Mouse (Mus musculus) CH12.LX (cell line): ENCODE measurements around the gene Gm14085. TPM values are rescaled to one million over a fixed set of nuclear protein-coding genes. Genes with fewer than 3 reads are reported as not detected.

Source experiments
- DNase-seq: peaks from one replicate; pipeline ENCODE4 v3.0.0-alpha.2; 2013; ENCODE audit errors: extremely low read depth
- H3K27ac ChIP-seq: 2 replicates; pipeline ENCODE4 v1.5.1; 2012; ENCODE audit warnings: low read depth, mild to moderate bottlenecking, control low read depth, moderate library complexity; ENCODE audit not compliant: insufficient read depth
- H3K27me3 ChIP-seq: replicated peaks from 2 replicates; pipeline ENCODE3; 2012; ENCODE audit warnings: inconsistent platforms
- H3K36me3 ChIP-seq, 2 experiments: replicated peaks in 1 of 2; 2 replicates each; pipeline versions ENCODE3 to v1.6.1; 2012; ENCODE audit warnings: inconsistent platforms in 1 of 2, low read length in 1 of 2, mild to moderate bottlenecking in 1 of 2, mixed read lengths in 1 of 2, moderate library complexity in 1 of 2; ENCODE audit not compliant: control insufficient read depth in 1 of 2, insufficient read depth in 1 of 2
- H3K4me1 ChIP-seq, 2 experiments: 2 replicates each; pipeline ENCODE4 v1.6.1; 2012; ENCODE audit warnings: inconsistent platforms in 1 of 2, moderate library complexity in 1 of 2; ENCODE audit not compliant: insufficient read depth in 2 of 2, control insufficient read depth in 1 of 2
- H3K4me2 ChIP-seq: 2 replicates; pipeline ENCODE4 v1.6.1; 2012; ENCODE audit warnings: low read depth, mild to moderate bottlenecking, control low read depth; ENCODE audit not compliant: poor library complexity, insufficient read depth, severe bottlenecking
- H3K4me3 ChIP-seq, 3 experiments: fragments of 150-350 bp in 1 of 3; sonication (generic) in 1 of 3; replicated peaks in 1 of 3; 2 replicates each; pipeline versions ENCODE3 to v1.5.1; 2011 to 2012; ENCODE audit warnings: low read depth in 2 of 3, low read length in 2 of 3, mild to moderate bottlenecking in 2 of 3, moderate library complexity in 2 of 3, control low read depth in 1 of 3, improper control_type of control experiment in 1 of 3, inconsistent platforms in 1 of 3, mixed read lengths in 1 of 3; ENCODE audit not compliant: poor library complexity in 1 of 3
- H3K79me2 ChIP-seq: replicated peaks from 2 replicates; pipeline ENCODE4 v1.6.1; 2012; ENCODE audit warnings: mild to moderate bottlenecking, moderate library complexity; ENCODE audit not compliant: control insufficient read depth, poor library complexity, insufficient read depth, severe bottlenecking; ENCODE audit errors: extremely low read depth
- H3K9ac ChIP-seq: 2 replicates; pipeline ENCODE4 v1.6.1; 2012; ENCODE audit warnings: low read depth, mild to moderate bottlenecking, control low read depth, moderate library complexity; ENCODE audit not compliant: insufficient read depth
- H3K9me3 ChIP-seq: replicated peaks from 2 replicates; pipeline ENCODE3; 2012; ENCODE audit warnings: low read length, inconsistent platforms, mixed read lengths
- BHLHE40 ChIP-seq: IDR thresholded peaks from 2 replicates; pipeline ENCODE4 v1.6.1; 2011; ENCODE audit warnings: mild to moderate bottlenecking, low read depth, low read length, improper control_type of control experiment
- CHD1 ChIP-seq: IDR thresholded peaks from 2 replicates; pipeline ENCODE4 v1.6.1; 2012; ENCODE audit warnings: low read depth, low read length, improper control_type of control experiment, inconsistent platforms
- CHD2 ChIP-seq: IDR thresholded peaks from 2 replicates; pipeline ENCODE4 v1.6.1; 2011; ENCODE audit warnings: low read length, improper control_type of control experiment
- CTCF ChIP-seq, 2 experiments: IDR thresholded peaks in 1 of 2; conservative IDR thresholded peaks in 1 of 2; 2 replicates each; pipeline ENCODE4 v1.5.1; 2011 to 2012; ENCODE audit warnings: low read depth in 2 of 2, low read length in 2 of 2, improper control_type of control experiment in 1 of 2, inconsistent platforms in 1 of 2, mild to moderate bottlenecking in 1 of 2, moderate library complexity in 1 of 2
- E2F4 ChIP-seq: IDR thresholded peaks from 2 replicates; pipeline ENCODE4 v1.6.1; 2011; ENCODE audit warnings: low read depth, low read length, improper control_type of control experiment; ENCODE audit not compliant: insufficient replicate concordance
- ELF1 ChIP-seq: IDR thresholded peaks from 2 replicates; pipeline ENCODE4 v1.6.1; 2014; ENCODE audit warnings: low read depth, mild to moderate bottlenecking, inconsistent platforms, low read length, improper control_type of control experiment
- EP300 ChIP-seq: IDR thresholded peaks from 2 replicates; pipeline ENCODE4 v1.6.1; 2011; ENCODE audit warnings: low read length, improper control_type of control experiment
- ETS1 ChIP-seq: conservative IDR thresholded peaks from 2 replicates; pipeline ENCODE4 v1.6.1; 2012; ENCODE audit warnings: low read depth, mild to moderate bottlenecking, inconsistent platforms, low read length, improper control_type of control experiment, moderate library complexity
- HCFC1 ChIP-seq: IDR thresholded peaks from 2 replicates; pipeline ENCODE4 v1.6.1; 2012; ENCODE audit warnings: low read depth, mild to moderate bottlenecking, inconsistent platforms, low read length, improper control_type of control experiment
- JUN ChIP-seq: IDR thresholded peaks from 2 replicates; pipeline ENCODE4 v1.6.1; 2011; ENCODE audit warnings: low read depth, mild to moderate bottlenecking, low read length, improper control_type of control experiment, moderate library complexity; ENCODE audit not compliant: insufficient read depth
- MAFK ChIP-seq: IDR thresholded peaks from 2 replicates; pipeline ENCODE4 v1.6.1; 2011; ENCODE audit warnings: low read length, improper control_type of control experiment; ENCODE audit not compliant: insufficient replicate concordance
- MAX ChIP-seq: IDR thresholded peaks from 2 replicates; pipeline ENCODE4 v1.6.1; 2011; ENCODE audit warnings: low read length, improper control_type of control experiment
- MEF2A ChIP-seq: IDR thresholded peaks from 2 replicates; pipeline ENCODE4 v1.6.1; 2014; ENCODE audit warnings: low read depth, mild to moderate bottlenecking, inconsistent platforms, low read length, improper control_type of control experiment, borderline replicate concordance
- MXI1 ChIP-seq: IDR thresholded peaks from 2 replicates; pipeline ENCODE4 v1.6.1; 2011; ENCODE audit warnings: mild to moderate bottlenecking, low read depth, low read length, improper control_type of control experiment
- MYC ChIP-seq: IDR thresholded peaks from 2 replicates; pipeline ENCODE4 v1.6.1; 2011; ENCODE audit warnings: low read depth, mild to moderate bottlenecking, improper control_type of control experiment, low read length
- NELFE ChIP-seq: IDR thresholded peaks from 2 replicates; pipeline ENCODE4 v1.6.1; 2011; ENCODE audit warnings: low read depth, low read length, improper control_type of control experiment
- NRF1 ChIP-seq: IDR thresholded peaks from 2 replicates; pipeline ENCODE4 v1.6.1; 2014; ENCODE audit warnings: low read depth, mild to moderate bottlenecking, inconsistent platforms, low read length, improper control_type of control experiment, moderate library complexity
- PAX5 ChIP-seq: IDR thresholded peaks from 2 replicates; pipeline ENCODE4 v1.6.1; 2012; ENCODE audit warnings: low read length, inconsistent platforms, mixed read lengths
- POLR2A ChIP-seq: IDR thresholded peaks from 2 replicates; pipeline ENCODE4 v1.6.1; 2011; ENCODE audit warnings: low read depth, mild to moderate bottlenecking, improper control_type of control experiment, low read length
- POLR2AphosphoS2 ChIP-seq: IDR thresholded peaks from 2 replicates; pipeline ENCODE4 v1.6.1; 2011; ENCODE audit warnings: low read depth, low read length, improper control_type of control experiment
- RAD21 ChIP-seq: IDR thresholded peaks from 2 replicates; pipeline ENCODE4 v1.6.1; 2011; ENCODE audit warnings: low read depth, mild to moderate bottlenecking, low read length, improper control_type of control experiment, moderate library complexity
- RCOR1 ChIP-seq: conservative IDR thresholded peaks from 2 replicates; pipeline ENCODE4 v1.6.1; 2012; ENCODE audit warnings: low read depth, mild to moderate bottlenecking, inconsistent platforms, low read length, improper control_type of control experiment
- SMC3 ChIP-seq: IDR thresholded peaks from 2 replicates; pipeline ENCODE4 v1.6.1; 2011; ENCODE audit warnings: low read depth, low read length, improper control_type of control experiment
- TBP ChIP-seq: conservative IDR thresholded peaks from 2 replicates; pipeline ENCODE4 v1.6.1; 2011; ENCODE audit warnings: low read depth, low read length, improper control_type of control experiment
- TCF12 ChIP-seq: IDR thresholded peaks from 2 replicates; pipeline ENCODE4 v1.6.1; 2014; ENCODE audit warnings: low read depth, mild to moderate bottlenecking, inconsistent platforms, low read length, improper control_type of control experiment
- UBTF ChIP-seq: IDR thresholded peaks from 2 replicates; pipeline ENCODE4 v1.6.1; 2012; ENCODE audit warnings: low read depth, mild to moderate bottlenecking, inconsistent platforms, low read length, improper control_type of control experiment, moderate library complexity
- USF1 ChIP-seq: IDR thresholded peaks from 2 replicates; pipeline ENCODE4 v1.6.1; 2014; ENCODE audit warnings: low read depth, mild to moderate bottlenecking, inconsistent platforms, low read length, improper control_type of control experiment
- USF2 ChIP-seq: conservative IDR thresholded peaks from 2 replicates; pipeline ENCODE4 v1.6.1; 2011; ENCODE audit warnings: low read depth, low read length, improper control_type of control experiment
- ZC3H11A ChIP-seq: IDR thresholded peaks from 2 replicates; pipeline ENCODE4 v1.6.1; 2012; ENCODE audit warnings: low read depth, mild to moderate bottlenecking, inconsistent platforms, low read length, improper control_type of control experiment
- ZKSCAN1 ChIP-seq: IDR thresholded peaks from 2 replicates; pipeline ENCODE4 v1.6.1; 2012; ENCODE audit warnings: low read depth, inconsistent platforms, low read length, improper control_type of control experiment, borderline replicate concordance
- ZMIZ1 ChIP-seq: IDR thresholded peaks from 2 replicates; pipeline ENCODE4 v1.6.1; 2012; ENCODE audit warnings: low read depth, mild to moderate bottlenecking, inconsistent platforms, low read length, improper control_type of control experiment
- ZNF384 ChIP-seq: IDR thresholded peaks from 2 replicates; pipeline ENCODE4 v1.6.1; 2012; ENCODE audit warnings: low read depth, low read length, improper control_type of control experiment, inconsistent platforms
- dilution Hi-C: fragments of 300-500 bp; cut with MboI; formaldehyde crosslinking; loops from 2 replicates; pipeline ENCODE4 v1.14.3; 2020; ENCODE audit warnings: low sequenced_read_pairs; ENCODE audit not compliant: extremely low pct_unique_long_range_greater_than_20kb, extremely low pct_ligation_motif_present
- in situ Hi-C: fragments of 300-500 bp; cut with MboI; formaldehyde crosslinking; loops from 3 replicates; pipeline ENCODE4 v1.14.3; 2019; ENCODE audit warnings: low sequenced_read_pairs, low pct_ligation_motif_present, low pct_unique_long_range_greater_than_20kb, mixed read lengths
- polyA plus RNA-seq: library from polyadenylated mRNA; unstranded; fragments of >175 nt; gene quantifications from 2 replicates; pipeline ENCODE4 v1.2.1, GENCODE M21; 2012; ENCODE audit warnings: low read depth; ENCODE audit not compliant: insufficient read length
- total RNA-seq, 2 experiments: library from RNA; depleted of rRNA; stranded (reverse); fragments of 300-350 nt in 1 of 2; fragments of >200 nt in 1 of 2; gene quantifications; 2 replicates each; pipeline ENCODE4 v1.2.3; 2012 to 2014

The Gm14085 gene
- total and polyA plus RNA-seq, 3 experiments, result 0.24 TPM; not detected in 2

DNA sequence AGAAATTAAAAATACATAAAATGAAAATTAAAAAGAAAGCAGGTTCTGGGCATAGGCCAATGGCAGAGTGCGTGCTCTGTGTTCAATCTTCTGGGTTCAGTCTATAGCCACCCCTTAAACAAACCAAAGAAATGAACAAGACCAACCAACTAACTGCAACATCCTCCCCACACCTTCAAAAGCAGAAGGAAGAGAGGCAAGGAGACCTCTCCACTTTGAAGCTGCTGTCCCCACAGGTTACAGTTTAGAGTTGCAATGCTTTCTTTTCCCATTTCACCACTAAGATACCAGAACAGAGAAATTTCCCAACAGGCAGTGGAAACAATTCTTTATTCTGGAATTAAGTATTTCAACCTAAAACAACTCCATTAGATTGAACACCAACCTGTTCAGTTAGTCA is 77.5 kb downstream of the Gm14085 start:
- in situ Hi-C loops, result no loop called here
- no peaks in the 10 kb centered on the region for H3K79me2 ChIP-seq

DNA sequence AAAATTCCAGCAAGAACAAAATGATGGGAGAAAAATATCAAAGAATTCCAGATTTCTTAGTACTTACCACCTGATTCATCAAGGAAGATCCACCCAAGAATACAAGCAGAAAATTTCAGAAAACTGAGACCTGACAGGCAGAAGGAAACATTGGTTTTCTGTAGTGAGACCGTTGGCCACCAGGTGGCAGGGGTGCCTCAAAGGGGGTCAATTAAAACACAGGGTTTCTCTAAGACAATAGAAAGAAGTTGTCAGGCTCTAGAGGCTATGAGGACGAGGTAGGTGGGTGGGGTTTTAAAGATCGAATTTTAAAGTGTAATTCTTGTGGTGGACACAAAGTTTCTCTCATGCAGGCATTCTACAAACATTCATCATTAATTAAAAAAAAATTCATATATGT is 84.7 kb downstream of the Gm14085 start:
- in situ Hi-C loops, result no loop called here
- dilution Hi-C loops, result no loop called here
- Histone ChIP-seq H3K9ac (no peak overlapping the region; the same call in 1 of the 2 replicates), H3K27ac (no peak overlapping the region), H3K36me3 (no peaks in the 10 kb centered on the region), H3K4me3 (no peak overlapping the region), H3K4me1 (peaks cover 0 to 24% of the 10 kb centered on the region in 2 experiments; a peak in 3 of 4 replicates), H3K79me2 (no peaks in the 10 kb centered on the region), H3K27me3 (no peaks in the 10 kb centered on the region), H3K4me2 (no peak overlapping the region), H3K9me3 (no peaks in the 10 kb centered on the region)
- DNase-seq, result peak; percentile 66
- TF ChIP-seq RAD21 (peak; percentile 80), CTCF (conservative IDR thresholded peaks at IDR 0.05 in 1 of 2, IDR thresholded peaks at IDR 0.05 in 1 of 2; ENCODE audit: low read depth in 2 of 2, low read length in 2 of 2) (peak; percentile 27 to 92; a peak in 3 of 4 replicates), MXI1 (no peak), HCFC1 (peak; percentile 18; the same call in 1 of the 2 replicates), CHD2 (no peak), ZC3H11A (peak; percentile 78), ETS1 (no peak), ZKSCAN1 (no peak), PAX5 (no peak), POLR2A (no peak), USF2 (no peak), E2F4 (0 out of 2 replicates have a peak, but pooled peaks have one; percentile 53), NELFE (peak; percentile 35; the same call in 1 of the 2 replicates), MYC (0 out of 2 replicates have a peak, but pooled peaks have one; percentile 13), TCF12 (no peak), MEF2A (no peak), POLR2AphosphoS2 (no peak), MAFK (no peak), SMC3 (peak; percentile 98), TBP (no peak), ZNF384 (peak; percentile 40; the same call in 1 of the 2 replicates), JUN (no peak), BHLHE40 (no peak), RCOR1 (no peak), EP300 (no peak), MAX (no peak), NRF1 (no peak), ELF1 (no peak), UBTF (no peak)

More for the DNA sequence above, 77.5 kb downstream of the Gm14085 start:
- Histone ChIP-seq H3K9ac (no peak overlapping the region), H3K4me3 (no peak overlapping the region), H3K27ac (no peak overlapping the region), H3K27me3 (no peaks in the 10 kb centered on the region), H3K36me3 (no peaks in the 10 kb centered on the region), H3K4me2 (no peak overlapping the region), H3K9me3 (no peaks in the 10 kb centered on the region), H3K4me1 (no peaks in the 10 kb centered on the region)
- TF ChIP-seq MAFK (no peak), POLR2AphosphoS2 (no peak), CHD1 (no peak), RCOR1 (no peak), E2F4 (no peak), ELF1 (no peak), CTCF (conservative IDR thresholded peaks at IDR 0.05 in 1 of 2, IDR thresholded peaks at IDR 0.05 in 1 of 2; ENCODE audit: low read depth in 2 of 2, low read length in 2 of 2) (no peak), HCFC1 (no peak), EP300 (no peak), USF1 (no peak), PAX5 (no peak), MAX (no peak), POLR2A (no peak), MXI1 (no peak), ZMIZ1 (no peak)
- dilution Hi-C loops, result no loop called here
- no peak for DNase-seq
